Mouse (Mus musculus) brain, embryonic 14.5 days (tissue): Measurements from ENCODE around the gene Pomt2. TPM values are rescaled to one million over a fixed set of nuclear protein-coding genes. Genes with fewer than 3 reads are reported as not detected.
A peak's percentile ranks its signal among the peaks of the same experiment; 100 is the strongest.

Source experiments
- DNase-seq: peaks from one replicate; pipeline ENCODE4 v3.0.0-alpha.2; 2011; ENCODE audit warnings: low read depth
- CTCF ChIP-seq: fragments of 200-500 bp; IDR thresholded peaks from 2 replicates; pipeline ENCODE4 v1.5.1; 2012; ENCODE audit warnings: inconsistent platforms, mild to moderate bottlenecking, moderate library complexity, borderline replicate concordance; ENCODE audit not compliant: insufficient read depth, insufficient read length; ENCODE audit errors: extremely low read depth
- POLR2A ChIP-seq: fragments of 200-500 bp; IDR thresholded peaks from 2 replicates; pipeline ENCODE4 v1.6.1; 2012; ENCODE audit warnings: mild to moderate bottlenecking, inconsistent platforms, borderline replicate concordance; ENCODE audit not compliant: poor library complexity, insufficient read depth, insufficient read length, severe bottlenecking; ENCODE audit errors: extremely low read depth
- polyA plus RNA-seq: library from polyadenylated mRNA; depleted of rRNA; stranded (reverse); fragments of >200 nt; gene quantifications from 2 replicates; pipeline ENCODE4 v1.2.3, GENCODE M21; 2012; rRNA removed

Pomt2 gene
- polyA plus RNA-seq, 1 experiment = 19.2 TPM

DNA sequence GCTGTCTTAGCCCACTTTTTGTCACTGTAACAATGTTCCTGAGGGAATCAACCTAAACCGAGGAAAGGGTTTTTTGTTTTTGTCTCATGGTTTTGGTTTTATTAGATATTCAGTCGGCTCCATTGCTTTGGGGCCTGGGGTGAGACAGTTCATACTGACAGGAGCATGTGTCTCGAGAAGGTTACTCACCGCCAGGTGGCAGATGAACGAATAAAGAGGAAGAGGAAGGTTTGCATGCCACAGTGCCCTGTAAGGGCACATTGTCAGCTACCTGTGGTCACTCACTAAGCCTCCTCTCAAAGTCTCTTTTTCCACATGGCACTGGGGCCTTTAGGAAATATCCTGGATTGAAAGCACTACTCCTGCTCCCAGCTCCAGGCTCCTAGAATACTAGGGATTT, 77.2 kb downstream of the Pomt2 start:
- no peak for DNase-seq
- no peak for TF ChIP-seq CTCF
- no peak for TF ChIP-seq POLR2A

- DNase-seq = peak; percentile 20
- TF ChIP-seq POLR2A (no peak), CTCF (no peak)
These were observed 81.3 kb downstream of the Pomt2 start for GRCm38 (mm10) chr12:87066429-87066828.

GRCm38 (mm10) chr12:87065446-87065845, 82.3 kb downstream of the Pomt2 start:
- peak; percentile 28 for DNase-seq
- no peak for TF ChIP-seq POLR2A
- TF ChIP-seq CTCF = no peak

DNA sequence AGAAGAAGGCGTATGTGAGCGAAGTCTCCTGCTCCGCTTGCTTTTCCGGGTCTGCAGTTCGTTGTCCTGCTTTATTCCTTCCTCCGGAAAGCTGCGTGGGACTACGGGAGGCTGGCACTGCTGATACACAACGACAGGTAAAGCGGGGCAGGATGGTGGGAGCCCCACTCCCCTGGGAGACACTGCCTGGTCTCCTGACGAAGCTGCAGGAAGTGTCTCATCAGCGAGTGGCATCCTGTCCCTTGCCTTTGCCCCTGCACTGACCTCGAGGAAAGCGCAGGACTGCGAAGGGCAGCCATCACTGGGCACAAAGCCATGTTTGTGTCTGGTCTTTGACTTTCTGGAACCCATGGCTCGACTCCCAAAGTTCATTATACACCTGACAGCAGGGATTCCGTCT, 90.7 kb downstream of the Pomt2 start:
- no peak for TF ChIP-seq CTCF
- no peak for TF ChIP-seq POLR2A
- no peak for DNase-seq

Other genes starting within 250 kb of the Pomt2 start
- 67.3 and 70.7 TPM in 2 replicates for gene Cipc, start 200.9 kb downstream of the Pomt2 start, polyA plus RNA-seq
- gene Zdhhc22, start 157.5 kb downstream of the Pomt2 start, polyA plus RNA-seq = 10.0 and 15.5 TPM in 2 replicates
- gene Tmem63c, start 126.6 kb downstream of the Pomt2 start, polyA plus RNA-seq = 18.1 and 19.6 TPM in 2 replicates
- 1.9 and 2.5 TPM in 2 replicates for gene Ngb, start 45.4 kb downstream of the Pomt2 start, polyA plus RNA-seq
- 57.3 and 58.2 TPM in 2 replicates for gene Gstz1, start 803 bp downstream of the Pomt2 start, polyA plus RNA-seq
- 0.83 and 1.5 TPM in 2 replicates for gene Samd15, start 51.8 kb upstream of the Pomt2 start, polyA plus RNA-seq
- gene Tmed8, start 52.5 kb upstream of the Pomt2 start, polyA plus RNA-seq = 11.7 and 13.9 TPM in 2 replicates
- gene Noxred1, start 90.8 kb upstream of the Pomt2 start, polyA plus RNA-seq = 3.1 and 4.4 TPM in 2 replicates
- 64.5 and 72.3 TPM in 2 replicates for gene Vipas39, start 118.3 kb upstream of the Pomt2 start, polyA plus RNA-seq
- gene Ahsa1, start 118.5 kb upstream of the Pomt2 start, polyA plus RNA-seq = 151 and 160 TPM in 2 replicates
- gene Ism2, start 151.7 kb upstream of the Pomt2 start, polyA plus RNA-seq = 0.96 and 1.4 TPM in 2 replicates
- gene Sptlc2, start 240.4 kb upstream of the Pomt2 start, polyA plus RNA-seq = 24.6 and 31.0 TPM in 2 replicates